Mouse (Mus musculus) CH12.LX (cell line): ENCODE data around the gene 4931417E11Rik.

Experiments used
- BHLHE40 ChIP-seq: IDR thresholded peaks from 2 replicates; pipeline ENCODE4 v1.6.1; 2011; ENCODE audit warnings: mild to moderate bottlenecking, low read depth, low read length, improper control_type of control experiment
- CTCF ChIP-seq, 2 experiments: IDR thresholded peaks in 1 of 2; conservative IDR thresholded peaks in 1 of 2; 2 replicates each; pipeline ENCODE4 v1.5.1; 2011 to 2012; ENCODE audit warnings: low read depth in 2 of 2, low read length in 2 of 2, improper control_type of control experiment in 1 of 2, inconsistent platforms in 1 of 2, mild to moderate bottlenecking in 1 of 2, moderate library complexity in 1 of 2
- MXI1 ChIP-seq: IDR thresholded peaks from 2 replicates; pipeline ENCODE4 v1.6.1; 2011; ENCODE audit warnings: mild to moderate bottlenecking, low read depth, low read length, improper control_type of control experiment
- POLR2A ChIP-seq: IDR thresholded peaks from 2 replicates; pipeline ENCODE4 v1.6.1; 2011; ENCODE audit warnings: low read depth, mild to moderate bottlenecking, improper control_type of control experiment, low read length
- TCF12 ChIP-seq: IDR thresholded peaks from 2 replicates; pipeline ENCODE4 v1.6.1; 2014; ENCODE audit warnings: low read depth, mild to moderate bottlenecking, inconsistent platforms, low read length, improper control_type of control experiment

GRCm38 (mm10) chr6:73512907-73513306 is 43.4 kb upstream of the 4931417E11Rik start:
- TF ChIP-seq POLR2A: no peak
- peak; percentile 27 to 73 for TF ChIP-seq CTCF (conservative IDR thresholded peaks at IDR 0.05 in 1 of 2, IDR thresholded peaks at IDR 0.05 in 1 of 2; ENCODE audit: low read depth in 2 of 2, low read length in 2 of 2)
- TF ChIP-seq BHLHE40: no peak
- TF ChIP-seq MXI1: no peak
- TF ChIP-seq TCF12: no peak
